Mouse (Mus musculus): ENCODE data around the gene Cbl. TPM values are rescaled to one million over a fixed set of nuclear protein-coding genes. Genes with fewer than 3 reads are reported as not detected.

The Cbl gene
- total RNA-seq (2021) = 10 to 100 TPM; 65.2 to 70.5 TPM

DNA sequence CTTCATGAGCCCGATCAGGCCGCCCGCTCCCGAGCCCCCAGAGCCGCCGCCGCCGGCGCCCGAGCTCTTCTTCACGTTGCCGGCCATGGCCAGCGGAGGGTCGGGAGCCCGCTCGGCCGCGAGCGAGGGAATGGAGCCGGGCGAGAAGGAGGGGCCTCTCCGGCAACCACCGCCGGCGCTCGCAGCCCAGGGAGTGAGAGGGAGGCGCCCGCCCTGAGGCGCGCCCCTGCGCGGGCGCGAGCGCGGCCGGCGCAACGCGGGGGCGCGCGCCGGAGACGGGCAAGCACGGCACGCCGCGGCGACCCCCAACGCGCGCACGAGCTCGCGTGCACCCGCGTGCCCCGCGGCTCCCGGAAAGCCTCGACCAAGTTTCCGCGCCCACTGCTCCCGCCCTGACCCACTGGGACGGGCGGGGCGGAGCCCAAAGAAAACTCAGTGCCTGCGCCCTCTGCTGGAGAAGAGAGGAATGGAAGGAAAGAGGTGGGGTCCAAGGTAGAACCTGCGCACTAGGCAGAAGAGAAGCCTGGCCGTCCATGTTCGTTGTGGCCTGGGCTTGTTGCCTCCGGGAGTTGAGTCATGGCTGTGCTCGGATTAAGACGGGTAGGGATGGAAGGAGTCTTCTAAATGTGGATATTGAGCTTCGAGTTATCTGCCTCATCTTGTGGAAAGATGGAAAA lies at the start of gene Cbl:
Gene Cbl, minus strand, starts transcription at position 248 of the 677 bp plus-strand sequence.
- peak; percentile 98 to 99 for DNase-seq

DNA sequence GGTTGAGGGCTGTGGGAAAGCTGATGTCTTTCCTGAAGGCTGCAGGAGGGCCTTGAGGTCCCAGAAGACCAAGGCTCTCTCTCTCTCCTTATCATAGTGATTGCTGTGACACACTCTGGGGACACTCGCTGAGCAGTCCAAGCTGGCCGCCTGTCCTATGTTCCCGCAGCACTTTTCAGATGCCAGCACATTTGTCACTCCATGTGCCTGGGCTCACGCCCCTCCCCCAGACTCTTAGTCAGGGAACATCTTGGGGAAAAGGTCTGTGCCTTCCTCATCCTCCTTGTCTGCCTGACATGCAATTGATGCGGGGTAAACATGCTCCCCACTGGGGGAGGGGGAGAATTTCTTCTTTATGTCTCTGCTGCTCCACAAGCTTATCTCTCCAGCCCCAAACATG lies 49.3 kb upstream of the Cbl start:
- DNase-seq = no peak

DNA sequence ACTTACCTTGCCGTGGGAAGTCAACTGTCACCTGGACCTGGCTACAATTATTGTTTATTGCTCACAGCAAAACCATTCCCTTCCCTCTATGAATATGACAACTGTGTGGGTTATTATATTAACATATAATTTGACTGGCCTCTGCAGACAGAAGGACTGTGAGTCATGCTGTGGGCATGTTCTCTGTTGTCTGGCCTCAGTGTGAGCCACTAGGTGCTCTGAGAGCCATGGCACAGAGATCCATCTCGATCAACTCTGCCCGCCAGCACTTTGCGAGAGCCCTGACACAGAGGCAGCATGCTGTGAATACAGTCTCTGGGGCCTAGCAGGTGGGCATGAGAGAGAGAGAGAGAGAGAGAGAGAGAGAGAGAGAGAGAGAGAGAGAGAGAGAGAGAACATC lies 36.1 kb upstream of the Cbl start:
- no peak for DNase-seq

DNA sequence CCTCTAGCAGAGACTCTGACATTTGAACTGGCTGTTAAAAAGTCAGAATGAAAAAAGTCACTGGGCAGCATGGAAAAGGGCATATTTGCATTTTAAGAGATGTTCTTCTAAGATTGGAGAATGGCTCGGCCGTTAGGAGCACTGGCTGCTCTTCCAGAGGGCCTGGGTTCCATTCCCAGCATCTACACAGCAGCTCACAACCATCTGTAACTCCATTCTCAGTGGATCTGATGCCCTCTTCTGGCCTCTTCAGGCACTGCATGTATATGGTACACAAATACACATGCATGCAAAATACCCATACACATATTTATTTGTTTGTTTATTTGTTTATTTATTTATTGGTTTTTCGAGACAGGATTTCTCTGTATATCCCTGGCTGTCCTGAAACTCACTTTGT lies 35.2 kb upstream of the Cbl start:
- no peak for DNase-seq

DNA sequence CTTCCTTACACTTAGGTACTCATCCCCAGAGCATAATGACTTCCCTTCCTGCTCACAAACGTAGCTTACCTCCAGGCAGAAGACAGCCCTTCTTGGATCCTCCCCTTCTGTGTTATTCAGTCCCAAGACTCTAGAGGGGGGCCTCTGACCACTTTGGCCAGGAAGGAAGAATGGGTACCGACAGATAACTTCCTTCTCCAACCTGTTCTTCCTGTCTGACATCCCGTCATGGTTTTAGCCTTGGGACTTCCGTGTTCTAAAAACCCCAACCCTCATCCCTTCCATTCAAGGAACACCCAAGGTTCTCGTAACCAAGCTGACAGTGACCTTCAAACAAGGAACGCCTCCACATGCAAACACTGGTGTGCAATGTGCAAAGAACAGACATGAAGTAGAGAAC lies 34.6 kb upstream of the Cbl start, which contains the start of gene Nlrx1:
Gene Nlrx1, minus strand, starts transcription at position 168 of the 400 bp plus-strand sequence.
- DNase-seq = no peak

DNA sequence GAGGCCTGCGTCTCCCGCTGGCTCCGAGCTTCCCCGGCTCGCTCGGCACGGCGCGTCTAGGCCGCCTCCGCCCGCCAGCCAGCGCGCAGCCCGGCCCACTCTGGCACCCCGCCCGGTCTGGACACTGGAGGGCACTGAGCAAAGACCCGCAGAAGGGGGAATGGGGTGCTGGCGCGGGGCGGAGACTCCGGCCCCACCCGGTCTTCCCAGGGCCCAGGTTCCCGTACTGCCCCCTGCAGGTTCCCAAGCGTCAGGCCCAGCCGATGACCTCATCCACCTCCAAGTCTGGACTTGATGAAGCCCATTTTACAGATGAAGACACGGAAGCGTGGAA lies 34.1 kb upstream of the Cbl start:
- peak; percentile 78 to 84 for DNase-seq

DNA sequence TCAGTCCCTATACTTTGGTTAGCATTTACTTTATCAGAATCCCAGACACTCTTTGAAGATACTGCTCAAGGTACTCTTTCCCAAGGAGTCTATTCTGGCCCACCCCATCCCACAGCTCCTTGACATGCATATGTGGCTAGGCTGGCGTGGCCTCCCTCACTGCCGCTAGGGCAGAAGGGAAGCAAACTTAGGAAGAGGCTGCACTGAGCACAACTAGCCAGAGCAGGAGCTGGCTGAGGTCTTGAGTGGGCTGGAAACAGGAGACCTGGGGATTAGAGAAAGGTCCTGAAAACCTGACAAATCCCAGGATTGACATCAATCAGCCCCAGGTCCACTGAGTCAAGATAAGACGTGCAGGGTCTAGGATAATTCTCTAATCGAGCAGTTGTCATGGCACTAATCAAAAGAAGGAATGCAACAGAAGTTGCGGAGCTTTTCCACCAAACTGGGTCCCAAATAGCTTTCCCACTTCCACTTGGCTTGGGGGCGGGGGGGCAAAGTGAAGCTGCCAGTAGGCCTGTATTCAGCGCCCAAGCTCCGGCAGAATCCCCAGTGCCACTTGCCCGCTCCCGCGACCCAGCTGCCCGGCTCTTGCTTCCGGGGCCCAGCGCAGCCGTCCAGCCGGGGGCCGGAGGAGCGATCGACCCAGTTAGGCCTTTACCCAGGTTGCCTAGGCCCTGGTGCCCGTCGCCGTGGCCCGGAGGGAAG lies 33.6 kb upstream of the Cbl start:
- no peak for DNase-seq

DNA sequence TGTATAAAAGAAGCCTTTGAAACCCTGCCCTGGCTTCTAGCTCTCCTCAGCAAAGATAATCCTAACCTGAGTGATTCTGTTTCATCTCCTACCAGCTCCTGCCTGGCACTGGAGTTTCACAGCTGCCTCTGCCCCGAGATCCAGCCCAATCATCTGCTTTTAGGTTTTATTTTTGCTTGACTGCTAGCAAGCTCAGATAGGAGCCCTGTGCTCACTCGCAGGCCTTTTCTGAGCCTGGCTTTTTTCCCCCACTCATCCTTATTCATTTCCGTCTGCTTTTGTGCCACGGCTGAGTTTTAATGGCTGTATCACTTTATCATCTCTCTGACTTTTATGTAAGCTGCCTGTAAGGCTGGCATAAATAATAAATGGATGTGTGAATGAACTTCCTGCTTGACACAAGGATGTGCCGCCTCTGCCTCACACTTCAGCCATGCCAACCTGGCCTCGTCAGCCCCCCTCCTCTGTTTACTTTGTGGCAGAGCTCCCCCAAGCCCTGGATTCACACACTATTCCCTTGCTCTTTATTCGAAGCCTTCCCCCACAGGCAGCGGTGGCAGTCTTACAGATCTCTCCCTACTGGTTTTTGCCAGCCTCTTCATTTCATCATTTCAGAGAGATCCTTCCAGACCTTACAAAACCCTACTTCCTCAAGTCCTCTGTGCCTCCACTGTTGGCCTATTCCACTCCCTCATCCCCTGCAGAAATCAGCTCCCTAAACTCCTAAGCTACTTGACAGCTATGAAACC lies 32.8 kb upstream of the Cbl start:
- no peak for DNase-seq

DNA sequence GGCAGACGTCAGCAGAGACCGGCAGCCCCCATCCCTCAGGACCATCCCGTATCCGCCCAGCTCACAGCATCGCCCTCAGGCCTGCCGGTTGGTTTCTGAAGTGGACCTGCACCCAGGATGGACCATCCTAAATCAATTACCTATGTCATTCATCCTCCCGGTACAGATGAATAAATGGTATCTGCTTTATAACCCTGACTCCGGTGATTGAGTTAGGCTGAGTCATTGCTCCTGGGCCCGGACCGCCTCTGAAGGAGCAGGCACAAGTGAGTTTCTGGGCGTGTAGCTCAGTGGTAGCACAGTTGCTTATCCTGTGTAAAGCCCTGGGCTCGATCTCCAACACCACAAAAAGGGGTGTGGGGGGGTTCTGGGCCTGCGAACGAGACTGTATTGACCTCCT lies 27.5 kb upstream of the Cbl start:
- DNase-seq = no peak

DNA sequence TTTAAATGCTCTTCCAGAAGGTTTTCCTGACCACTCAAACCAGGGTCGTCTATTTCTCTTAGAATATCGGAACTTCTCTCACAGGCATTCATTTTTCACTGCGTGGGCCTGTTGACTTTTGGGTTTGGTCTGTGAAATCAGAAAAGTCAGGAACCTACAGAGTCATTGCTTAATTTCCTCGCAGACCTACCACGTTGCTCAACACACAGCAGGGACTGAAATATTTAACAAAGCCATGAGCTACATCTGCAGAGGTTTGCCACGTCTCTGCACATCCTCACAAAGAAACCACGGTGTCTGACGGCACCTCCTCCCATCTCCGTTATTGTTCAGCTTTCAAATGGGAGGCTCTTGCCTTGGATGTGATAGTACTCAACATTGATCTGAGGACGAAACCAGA lies 25.2 kb upstream of the Cbl start:
- DNase-seq = no peak

DNA sequence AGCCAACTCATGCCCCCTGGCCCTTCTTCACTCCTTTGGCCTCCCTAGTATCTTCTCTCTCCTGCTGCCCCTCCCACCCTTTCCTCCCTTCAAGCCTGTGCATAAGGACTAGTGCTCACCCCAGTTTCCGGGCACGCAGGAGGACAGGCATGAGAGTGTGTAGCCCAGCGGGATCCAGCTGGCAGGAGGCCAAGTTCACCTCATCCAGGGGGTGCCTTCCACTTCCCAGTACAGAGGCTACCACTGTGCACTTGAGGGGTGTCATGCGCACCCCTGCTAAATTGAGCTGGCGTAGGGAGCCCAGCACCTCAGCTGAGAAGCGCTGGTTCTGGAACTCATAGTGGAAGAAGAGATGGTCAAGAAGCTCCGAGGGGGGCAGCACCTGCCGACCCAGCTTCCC lies 22.4 kb upstream of the Cbl start:
- no peak for DNase-seq

DNA sequence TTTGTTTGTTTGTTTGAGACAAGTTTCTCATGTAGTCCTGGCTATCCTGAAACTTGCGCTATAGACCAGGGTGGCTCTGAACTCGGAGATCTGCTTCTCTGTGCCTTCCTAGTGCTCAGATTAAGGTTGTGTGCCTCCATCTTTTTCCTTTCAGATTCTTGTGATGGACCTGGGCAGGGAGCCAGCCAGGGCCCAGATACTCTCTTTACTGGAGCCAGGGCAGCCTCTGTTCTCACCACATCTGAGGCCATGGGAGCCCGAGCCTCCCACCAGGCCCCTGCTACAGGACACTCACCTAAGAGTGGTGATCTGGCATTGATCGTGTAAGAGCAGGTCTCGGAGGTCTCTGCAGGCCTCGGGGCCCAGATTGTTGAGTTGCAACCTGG lies 21.3 kb upstream of the Cbl start:
- no peak for DNase-seq

DNA sequence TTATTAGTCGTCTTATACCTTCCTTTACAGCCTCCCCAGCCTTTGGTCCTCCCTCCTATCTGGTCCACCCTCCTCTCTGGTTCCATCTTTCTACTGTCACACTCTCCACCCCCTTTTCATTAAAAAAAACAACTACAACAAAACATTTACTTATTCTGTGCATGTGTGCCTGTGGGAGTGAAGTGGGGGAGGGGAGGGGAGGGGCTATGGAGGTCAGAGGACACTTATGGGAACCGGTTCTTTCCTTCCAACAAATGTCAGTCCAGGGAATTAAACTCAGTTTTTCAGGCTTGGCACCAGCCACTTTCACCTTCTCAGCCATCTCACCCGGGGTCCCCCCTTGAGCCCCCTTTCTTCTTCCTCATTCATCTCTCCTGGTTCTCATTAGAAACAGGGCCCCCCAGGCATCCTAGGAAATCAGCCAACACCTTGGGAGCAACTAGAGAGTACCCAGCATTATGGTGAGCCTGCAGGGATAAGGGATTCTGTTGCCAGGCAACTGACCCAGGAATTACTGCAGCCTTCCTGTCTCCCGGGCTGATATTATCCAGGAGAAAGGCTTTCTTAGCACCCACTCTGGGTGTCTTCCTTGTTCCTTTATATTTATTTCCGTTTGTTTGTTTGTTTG lies 20.8 kb upstream of the Cbl start:
- no peak for DNase-seq

DNA sequence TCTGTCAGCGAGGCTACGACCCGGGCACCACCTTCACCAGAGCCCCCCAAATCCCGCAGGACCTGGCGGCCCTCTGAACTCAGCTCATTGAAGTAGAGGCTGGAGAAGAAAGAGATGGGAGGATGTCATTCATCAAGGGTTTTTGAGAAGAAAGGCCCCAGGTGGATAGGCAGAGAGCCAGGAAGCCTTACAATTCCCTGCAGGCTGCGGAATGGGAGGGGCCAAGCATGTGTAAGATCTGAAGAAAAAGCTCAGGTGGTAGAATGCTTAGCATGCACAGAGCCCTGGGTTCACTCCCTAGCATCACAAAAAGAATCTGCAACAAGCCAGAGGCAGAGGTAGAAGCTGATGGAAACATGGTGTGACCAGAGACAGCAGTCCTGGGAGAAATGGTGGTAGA lies 19.6 kb upstream of the Cbl start:
- no peak for DNase-seq

DNA sequence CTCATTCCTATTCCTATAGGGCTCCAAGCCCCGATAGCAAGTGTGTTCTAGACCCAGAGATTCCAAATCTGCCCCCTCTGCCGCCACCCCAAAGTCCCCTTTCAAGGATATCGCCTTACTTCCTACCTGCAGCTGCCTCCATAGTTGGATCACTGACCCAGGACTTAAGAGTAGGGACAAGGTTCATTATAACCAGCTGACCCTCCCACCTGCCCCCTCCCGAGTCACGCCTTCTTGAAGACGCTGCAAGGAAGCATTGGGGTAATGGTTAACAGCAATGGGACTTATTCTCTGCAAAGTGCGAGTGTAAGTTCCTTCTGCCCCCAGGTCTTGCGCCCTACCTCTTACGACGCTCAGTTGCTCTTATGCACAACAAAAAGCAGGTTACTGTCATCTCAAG lies 17.5 kb upstream of the Cbl start, which contains the start of gene Pdzd3:
Gene Pdzd3, minus strand, starts transcription at position 158 of the 400 bp plus-strand sequence.
- no peak for DNase-seq

DNA sequence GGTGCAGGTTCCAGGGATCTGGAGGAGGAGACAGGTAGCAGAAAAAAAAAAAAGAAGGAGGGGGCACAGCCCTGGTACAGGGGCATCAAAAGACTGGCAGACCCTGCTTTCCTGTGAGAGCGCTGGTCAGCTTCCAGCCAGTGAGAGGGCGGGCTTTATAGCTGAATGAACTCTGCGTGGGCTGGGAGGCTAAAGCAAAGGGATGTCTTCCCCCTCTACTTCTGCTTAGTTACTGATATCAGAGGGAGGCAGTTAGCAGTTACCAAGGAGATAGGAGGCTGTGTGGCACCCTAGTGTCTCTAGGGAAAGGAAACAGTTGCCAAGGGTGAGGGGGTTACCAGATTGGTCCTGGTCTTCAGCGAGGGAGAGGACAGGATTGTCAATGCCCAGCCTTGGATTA lies 16.6 kb upstream of the Cbl start:
- peak in 1 of 2 experiments; percentile 50 for DNase-seq

DNA sequence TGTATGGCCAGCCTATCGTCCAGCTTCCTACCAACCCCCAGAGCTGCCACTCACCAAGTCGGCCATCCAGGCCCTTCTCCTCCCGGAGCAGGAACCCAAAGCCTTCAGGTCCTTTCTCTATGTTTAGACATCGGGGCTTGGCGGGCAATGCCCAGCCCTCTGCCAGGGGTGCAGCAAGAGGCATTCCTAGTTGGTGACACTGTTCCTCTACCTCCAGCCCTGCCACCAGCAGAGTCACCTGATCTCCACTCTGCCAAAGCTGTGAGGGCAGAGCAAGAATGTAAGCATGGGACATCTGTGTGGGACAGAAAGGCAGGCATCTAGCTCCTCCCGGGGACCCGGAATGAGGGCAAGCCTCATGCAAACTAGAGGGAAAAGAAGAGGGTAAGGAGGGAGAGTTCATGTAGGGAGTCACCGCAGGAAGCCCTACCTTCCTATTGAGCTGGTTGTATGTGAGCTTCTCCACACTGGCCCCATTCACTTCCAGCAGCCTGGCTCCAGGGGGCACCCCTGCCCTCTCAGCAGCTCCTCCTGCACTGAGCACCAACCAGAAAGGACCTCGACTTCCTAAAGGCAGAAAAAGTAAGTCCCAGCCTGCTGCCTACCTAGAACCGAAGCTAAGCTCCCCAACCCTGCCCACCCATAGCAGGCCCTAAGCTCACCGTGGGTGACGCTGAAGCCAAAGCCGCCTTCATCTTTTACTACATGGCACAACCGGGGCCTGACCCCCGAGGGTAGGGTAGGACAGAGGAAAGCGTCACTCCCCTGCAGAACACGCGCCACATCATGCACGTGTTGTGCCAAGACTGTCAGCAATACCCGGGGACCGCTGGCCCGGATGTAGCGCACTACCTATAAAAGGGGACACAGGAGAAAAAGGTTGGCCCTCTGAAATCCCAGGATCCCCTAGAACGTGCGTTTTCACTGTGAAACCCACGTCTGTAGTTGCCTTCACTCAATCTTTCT lies 15.6 kb upstream of the Cbl start:
- peak; percentile 62 to 68 for DNase-seq

DNA sequence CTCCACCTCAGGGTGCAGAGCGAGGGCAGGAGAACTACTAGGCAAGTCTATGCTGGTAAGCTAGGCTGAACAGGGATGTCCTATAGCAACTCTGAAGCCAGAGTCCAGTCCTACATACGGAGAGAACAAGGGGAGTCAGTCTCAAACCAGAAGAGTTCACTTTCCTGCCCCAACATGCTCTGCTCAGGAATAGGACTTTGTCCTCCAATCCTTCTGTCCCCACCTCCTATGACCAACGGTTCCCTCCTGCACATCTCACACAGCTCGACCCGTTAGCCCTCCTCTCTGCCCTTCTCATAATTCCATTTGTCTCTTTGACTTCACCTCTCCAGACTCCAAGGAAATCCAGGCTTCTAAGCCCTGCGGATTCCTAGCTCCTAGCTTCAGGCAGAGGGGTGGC lies 14.1 kb upstream of the Cbl start:
- DNase-seq = no peak

DNA sequence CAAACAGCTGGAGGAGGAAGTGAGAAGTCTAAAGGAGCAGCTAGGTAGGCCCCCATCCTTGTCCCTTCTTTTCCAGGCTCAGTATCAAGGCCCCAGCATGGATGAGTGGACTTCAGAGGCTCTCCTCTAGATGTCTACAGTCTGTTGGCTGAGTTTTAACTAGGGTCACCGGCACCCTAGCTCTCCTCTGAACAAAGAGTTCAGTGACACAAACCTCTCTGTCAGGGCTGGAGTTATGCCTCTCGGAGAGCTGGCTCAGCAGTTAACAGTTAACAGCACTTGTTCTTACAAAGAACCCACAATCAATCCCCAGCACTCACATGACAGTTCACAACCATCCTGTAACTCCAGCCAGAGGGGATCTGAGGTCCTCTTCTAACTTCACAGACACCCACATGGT lies 9.8 kb upstream of the Cbl start:
- no peak for DNase-seq

DNA sequence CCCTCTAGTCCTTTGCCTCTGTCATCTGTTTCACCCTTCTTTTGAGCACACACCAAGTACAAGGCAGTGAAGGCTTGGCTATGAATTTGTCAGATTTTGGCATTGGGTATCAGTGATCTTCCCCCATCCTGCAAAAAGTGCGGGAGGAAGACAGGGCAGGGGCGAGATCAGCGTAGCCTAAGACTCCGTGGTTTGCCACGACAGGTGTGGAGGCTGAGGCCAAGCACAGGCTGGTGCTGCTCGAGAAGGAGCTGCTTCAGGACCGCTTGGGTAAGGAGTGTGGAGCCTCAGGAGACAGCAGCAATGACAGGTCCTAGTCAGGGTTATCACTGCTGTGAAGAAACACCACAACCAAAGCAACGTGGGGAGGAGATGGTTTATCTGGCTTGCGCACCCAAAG lies 7.6 kb upstream of the Cbl start:
- no peak for DNase-seq

DNA sequence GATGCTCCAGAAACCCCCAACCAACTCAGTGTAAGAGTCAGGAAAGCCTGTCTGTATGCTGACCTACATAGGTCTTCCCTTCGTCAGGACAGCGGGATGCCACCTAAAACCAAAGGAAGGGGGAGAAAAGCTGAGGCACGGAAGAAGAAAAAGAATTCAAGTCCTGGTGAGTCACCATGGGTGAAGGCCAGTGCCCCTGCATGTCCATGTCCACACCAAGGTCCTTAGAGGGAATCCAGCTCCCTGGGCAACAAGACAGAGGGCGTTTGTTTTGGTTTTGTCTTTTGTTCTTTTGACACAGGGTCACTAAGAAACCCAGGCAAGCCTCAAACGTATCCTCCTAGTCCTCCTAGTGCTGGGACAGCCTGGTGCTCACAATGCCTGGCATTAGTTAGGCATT lies 7.1 kb upstream of the Cbl start:
- DNase-seq = no peak

DNA sequence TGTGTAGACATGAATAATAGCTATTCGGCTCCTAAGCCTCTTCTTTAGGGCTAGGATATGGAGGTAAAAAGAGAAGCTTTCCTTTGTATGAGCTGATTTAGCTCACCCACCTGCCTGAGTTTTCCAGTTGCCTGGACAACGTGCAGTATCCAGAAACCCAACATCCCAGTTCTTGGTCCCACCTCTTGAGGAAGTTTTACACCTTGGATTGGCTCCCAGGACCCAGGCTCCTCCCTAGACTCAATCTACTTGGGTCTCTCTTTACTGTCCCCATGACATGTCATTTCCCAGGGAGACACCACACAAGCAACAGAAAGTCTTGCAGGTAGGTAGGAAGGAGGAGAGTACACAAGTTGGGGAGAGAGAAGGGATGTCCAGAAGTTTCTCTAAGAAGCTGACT lies 6.5 kb upstream of the Cbl start, which contains the start of gene Ccdc153:
Gene Ccdc153, plus strand, starts transcription at position 278 of the 400 bp plus-strand sequence.
- DNase-seq = no peak

Data from layer of hippocampus, postnatal 36 days (tissue).